Mouse (Mus musculus): ENCODE measurements around the gene Foxa3.
A peak's percentile ranks its signal among the peaks of the same experiment; 100 is the strongest.

Gene Foxa3

DNA sequence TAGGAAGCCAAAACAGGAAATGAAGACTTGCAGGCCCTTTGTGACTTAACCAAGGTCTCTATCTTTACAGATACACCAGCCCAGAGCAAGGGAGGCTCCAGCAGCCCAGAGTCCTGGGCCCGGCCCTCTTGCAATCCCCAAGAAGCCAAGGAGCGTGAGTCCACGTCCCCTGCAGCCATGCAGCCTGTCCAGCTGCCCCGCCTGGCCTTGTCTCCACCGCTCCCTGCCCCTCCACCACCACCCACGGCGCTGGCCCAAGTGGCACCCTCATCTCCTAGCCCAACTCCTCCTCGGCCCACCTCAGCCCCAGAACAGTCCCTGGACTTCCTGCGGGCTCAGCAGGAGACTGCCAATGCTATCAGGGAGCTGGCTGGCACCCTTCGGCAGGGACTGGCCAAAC is 22.9 kb downstream of the Foxa3 start:
- no peak for DNase-seq (ENCODE audit: low spot score)

DNA sequence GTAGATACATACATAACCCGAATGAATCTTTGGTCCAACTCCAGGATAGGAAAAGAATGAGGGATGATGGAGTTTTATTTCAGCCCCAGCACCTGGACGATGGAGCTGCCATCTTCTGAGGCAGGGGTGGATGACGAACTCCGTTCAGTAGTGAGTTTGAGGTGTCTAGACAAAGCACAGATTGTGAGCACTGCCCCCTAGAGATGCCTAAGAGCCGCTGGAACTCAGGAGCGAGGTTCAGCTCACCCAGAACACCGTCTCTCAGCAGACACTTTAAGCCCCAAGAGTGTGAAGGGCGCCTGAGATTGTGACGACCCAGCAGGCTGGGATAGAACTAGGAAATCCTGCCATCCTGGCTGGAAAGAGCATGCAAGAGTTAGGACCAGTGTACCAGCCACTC is 24.5 kb downstream of the Foxa3 start:
- DNase-seq (ENCODE audit: low spot score), result no peak

DNA sequence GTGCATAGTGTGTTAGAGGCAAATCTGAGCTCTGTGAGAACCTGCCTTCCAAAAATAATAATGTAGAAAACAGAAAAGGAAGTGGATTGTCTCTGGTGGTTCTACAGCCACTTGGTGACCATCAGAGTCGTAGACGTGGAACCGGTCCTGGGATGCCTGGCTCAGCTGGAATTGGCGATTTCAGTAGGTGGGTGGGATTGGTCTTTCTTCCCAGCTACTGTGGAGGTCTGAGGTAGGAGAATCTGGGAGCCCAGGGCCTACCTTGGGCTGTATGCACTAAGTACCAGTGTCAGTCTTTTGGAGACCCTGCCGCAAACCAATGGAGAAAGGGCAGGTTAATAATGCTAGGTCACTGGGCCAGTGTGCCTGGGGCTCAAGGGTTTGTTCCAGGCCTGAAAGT is 30.3 kb downstream of the Foxa3 start:
- DNase-seq (ENCODE audit: low spot score), result no peak

DNA sequence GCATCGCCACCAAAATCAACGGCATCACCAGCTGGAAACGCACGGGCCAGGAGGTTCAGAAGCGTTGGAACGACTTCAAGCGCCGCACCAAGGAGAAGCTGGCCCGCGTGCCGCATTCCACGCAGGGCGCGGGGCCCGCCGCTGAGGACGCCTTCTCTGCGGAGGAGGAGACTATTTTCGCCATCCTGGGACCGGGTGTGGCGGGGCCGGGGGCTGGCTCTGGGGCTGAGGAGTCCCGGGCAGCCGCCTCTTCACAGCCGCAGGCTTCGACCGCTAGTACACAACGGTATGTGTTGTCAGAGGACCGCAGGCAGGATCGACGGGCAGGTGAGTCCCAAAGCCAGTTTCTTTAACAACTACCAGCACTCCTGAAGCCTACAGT is 31.1 kb downstream of the Foxa3 start:
- no peak for DNase-seq (ENCODE audit: low spot score)

DNA sequence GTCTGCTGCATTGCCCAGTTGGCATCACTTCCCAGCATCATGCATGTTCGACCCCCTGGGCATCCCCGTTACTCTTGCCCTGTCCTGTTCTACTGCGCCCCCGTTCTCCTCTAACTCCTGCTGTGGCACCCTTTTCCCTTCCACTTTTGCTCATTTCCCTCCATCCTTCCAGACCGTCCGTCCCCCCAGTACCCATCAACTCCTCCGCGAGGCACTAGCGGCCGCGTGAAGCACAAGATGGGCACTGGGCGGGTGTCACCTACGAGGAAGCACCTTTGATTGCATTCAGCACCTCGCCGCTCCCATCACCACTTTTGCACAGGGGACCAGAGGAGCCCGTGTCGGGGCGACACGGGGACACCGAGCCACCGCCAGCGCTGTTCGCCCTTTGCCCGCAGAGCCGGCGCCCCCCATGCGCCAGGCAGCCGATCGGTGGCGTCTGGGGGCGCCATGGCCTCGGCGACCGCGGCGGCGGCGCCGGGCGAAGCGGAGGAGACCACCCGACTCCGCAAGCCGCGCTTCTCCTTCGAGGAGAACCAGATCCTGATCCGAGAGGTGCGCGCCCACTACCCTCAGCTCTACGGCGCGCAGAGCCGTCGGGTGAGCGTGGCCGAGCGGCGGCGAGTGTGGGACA is 31.6 kb downstream of the Foxa3 start:
- no peak for DNase-seq (ENCODE audit: low spot score)

DNA sequence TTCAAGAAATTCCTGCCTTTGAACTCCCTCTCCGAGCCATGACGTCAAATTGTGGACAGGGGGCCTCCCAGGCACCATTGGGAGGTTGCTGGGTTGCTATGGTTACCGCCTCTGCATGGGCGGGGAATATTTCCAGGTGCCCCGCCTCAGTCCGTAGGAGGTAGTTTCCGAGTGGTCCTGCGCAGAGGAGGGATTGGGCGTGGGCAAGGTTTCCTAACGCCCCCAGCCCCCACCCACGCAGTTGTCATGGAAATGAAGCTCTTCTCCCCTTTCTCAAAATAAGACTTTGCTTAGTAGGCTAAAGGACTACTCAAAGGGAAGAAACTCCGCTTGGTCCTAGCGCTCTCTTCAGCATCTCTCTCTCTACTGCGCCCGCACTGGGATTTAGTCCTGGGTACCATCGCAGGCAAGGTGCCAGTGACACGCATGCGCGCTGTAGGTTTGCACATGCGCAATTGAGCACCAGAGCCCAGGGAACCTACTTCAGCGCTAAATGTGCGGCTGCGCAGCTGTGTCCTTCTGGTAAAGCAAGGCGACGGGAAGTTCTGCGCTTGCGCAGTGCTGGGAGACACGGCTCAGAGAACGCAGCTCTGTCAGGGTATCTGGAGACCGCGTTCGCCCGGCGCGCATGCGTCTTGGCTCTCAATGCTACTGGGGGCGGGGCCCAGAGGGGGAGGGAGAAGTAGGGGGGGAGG is 32.6 kb downstream of the Foxa3 start, which contains the start of gene Mypop:
Gene Mypop (plus strand): TSS at position 645 of the 695 bp plus-strand sequence.
- peak; percentile 99 for DNase-seq (ENCODE audit: low spot score)

DNA sequence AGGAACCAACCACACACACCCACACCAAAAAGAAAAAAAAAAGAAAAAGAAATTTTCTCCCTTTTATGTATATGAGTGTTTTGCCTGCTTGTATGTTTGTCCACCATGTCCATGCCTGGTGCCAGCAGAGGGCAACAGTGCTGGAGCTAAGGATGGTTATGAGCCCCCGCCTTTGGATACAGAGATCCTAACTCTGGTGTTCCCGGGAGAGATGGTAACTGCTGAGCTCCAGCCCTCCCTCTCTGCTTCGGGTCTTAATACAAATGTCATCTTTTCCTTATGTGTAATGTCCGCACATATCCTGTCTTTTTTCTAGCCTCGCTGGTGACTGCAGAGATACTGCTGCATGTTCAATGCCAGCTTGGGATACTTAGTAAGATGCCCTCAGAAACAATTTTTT is 33.3 kb downstream of the Foxa3 start:
- no peak for DNase-seq (ENCODE audit: low spot score)

DNA sequence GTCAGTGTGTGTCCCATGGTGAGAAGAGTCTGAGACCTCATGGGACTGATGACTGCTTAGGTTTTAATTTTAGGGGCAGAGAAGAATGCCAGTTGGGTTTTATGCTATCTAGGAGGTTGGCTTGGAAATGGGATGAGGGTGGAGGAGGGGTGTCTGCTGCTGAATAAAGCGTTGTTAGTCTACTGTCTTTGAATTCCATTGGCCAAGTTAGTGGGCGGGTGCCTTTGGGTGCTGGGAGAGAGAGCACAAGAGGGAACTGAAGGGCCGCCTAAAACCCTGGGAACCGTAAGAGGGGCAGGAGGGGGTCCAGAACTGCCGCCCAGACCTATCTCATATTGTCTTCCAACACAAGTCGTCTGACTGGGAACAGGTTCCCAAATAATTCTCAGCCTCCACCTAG is 34.6 kb downstream of the Foxa3 start:
- DNase-seq (ENCODE audit: low spot score), result no peak

DNA sequence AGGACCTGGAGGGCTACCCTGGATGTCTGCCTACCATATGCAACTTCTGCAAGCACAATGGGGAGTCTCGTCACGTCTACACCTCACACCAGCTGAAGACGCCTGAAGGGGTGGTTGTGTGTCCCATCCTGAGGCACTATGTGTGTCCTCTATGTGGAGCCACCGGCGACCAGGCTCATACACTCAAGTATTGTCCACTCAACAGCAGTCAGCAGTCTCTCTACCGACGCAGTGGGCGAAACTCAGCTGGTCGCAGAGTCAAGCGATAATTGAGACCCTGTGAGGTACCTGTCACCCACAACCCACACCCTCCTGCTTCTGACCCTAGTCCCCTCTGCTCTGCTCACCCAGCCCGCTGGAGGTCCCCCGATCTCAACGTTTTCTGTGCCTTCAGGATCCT is 35.6 kb downstream of the Foxa3 start:
- no peak for DNase-seq (ENCODE audit: low spot score)

DNA sequence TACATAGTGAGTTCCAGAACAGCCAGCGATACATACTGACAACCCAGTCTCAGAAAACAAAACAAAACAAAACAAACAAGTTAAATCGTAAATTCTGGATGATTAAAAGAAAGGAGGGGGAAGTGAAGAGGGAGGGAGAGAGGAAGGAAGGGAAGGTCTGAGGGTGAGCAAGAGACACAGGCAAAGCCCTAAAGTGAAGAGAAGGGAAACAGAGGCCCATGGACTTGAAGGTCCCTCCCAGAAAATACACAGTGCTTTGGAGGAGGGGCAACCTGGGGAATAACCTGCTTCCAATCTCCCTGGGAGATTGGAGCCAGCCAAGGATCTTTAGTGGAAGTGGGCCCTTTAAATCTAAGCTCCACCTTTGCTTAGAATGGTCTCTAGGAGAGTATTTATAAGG is 36.2 kb downstream of the Foxa3 start, which contains the start of gene Nanos2:
Gene Nanos2 (plus strand): TSS at position 301 of the 400 bp plus-strand sequence.
- DNase-seq (ENCODE audit: low spot score), result no peak

DNA sequence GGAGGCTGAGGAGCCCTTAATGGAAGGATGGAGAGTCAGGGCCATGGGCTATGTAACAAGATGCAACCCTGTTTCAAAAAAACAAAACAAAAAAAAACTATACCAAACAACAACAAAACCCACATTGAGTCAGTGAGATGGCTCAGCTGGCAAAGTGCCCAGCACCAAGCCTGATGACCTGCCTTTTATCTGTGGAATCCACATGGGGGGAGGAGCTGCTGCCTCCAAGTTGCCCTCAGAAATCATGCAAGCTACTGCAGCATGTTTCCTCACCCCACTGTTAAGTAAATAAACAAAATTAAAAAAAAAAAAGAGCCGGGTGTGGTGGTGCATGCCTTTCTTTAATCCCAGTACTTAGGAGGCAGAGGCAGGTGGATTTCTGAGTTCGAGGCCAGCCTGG is 36.8 kb downstream of the Foxa3 start:
- DNase-seq (ENCODE audit: low spot score), result no peak

DNA sequence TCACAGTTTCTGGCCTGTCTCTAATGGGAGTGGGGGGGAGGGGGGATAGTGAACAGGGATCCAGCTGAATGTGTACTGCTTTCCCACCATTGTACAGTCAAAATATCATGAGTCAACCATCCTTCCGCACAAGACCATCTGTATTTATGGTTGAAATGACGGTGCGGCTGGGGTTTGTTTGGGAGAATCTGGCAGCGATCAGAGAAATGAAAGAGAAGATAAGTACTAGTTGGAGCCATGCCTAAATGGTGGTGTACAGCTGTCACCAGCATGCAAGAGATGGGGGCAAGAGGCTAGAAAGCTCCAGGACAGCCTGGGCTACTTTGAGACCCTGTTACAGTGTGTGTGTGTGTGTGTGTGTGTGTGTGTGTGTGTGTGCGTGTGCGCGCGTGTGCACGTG is 45.0 kb downstream of the Foxa3 start:
- no peak for DNase-seq (ENCODE audit: low spot score)

DNA sequence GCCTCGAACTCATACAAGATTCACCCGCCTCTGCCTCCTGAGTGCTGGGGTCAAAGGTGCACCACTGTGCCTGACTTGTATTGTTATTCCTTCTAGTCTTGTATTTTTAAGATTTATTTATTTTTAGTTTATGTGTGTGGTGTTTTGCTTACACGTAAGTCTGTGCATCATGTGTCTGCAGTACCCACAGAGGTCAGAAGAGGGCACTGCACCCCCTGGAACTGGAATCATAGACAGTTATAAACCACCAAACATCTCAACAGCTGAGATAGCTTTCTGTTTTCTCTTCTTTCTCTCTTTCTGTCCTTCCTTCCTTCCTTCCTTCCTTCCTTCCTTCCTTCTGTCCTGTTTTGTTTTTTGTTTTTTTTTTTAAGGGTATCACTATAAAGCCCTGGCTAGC is 52.4 kb downstream of the Foxa3 start:
- no peak for DNase-seq (ENCODE audit: low spot score)

DNA sequence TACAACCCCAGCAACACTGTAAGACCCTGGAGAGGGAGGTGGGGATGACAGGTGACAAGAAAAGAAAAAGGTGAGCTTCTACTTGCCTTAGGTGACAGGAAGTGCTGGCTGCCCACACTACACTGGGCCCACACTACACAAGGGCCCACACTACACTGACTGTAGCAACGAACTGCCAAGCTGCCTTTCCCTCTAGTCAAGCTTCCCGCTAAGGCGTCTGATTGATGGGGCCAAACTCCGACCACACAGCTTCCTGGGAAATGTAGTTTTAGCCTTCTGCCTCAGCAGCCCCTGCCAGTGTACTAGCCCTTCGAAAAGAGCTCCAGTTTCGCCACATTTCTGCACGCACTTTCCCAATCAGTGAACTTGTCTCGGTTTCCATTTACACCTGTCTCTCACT is 55.7 kb downstream of the Foxa3 start:
- DNase-seq (ENCODE audit: low spot score), result no peak

DNA sequence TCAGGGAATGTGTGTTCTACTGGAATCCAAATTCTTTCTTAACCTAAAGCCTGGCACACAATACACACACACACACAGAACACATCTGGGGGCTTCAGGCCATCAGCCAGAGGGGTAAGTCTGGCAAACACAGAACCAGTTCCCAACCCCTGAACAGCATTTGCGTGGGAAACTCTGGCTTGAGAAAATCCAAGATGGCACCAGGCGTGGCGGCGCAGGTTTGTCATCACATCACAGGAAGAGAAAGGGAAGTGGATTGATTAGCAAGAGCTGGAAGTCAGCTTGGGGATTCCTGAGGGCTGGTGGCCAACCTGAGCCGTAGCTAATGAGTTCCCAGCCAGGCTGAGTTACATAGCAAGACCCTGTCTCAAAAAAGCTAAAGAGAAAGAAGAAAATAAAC is 58.0 kb downstream of the Foxa3 start:
- DNase-seq (ENCODE audit: low spot score), result no peak

DNA sequence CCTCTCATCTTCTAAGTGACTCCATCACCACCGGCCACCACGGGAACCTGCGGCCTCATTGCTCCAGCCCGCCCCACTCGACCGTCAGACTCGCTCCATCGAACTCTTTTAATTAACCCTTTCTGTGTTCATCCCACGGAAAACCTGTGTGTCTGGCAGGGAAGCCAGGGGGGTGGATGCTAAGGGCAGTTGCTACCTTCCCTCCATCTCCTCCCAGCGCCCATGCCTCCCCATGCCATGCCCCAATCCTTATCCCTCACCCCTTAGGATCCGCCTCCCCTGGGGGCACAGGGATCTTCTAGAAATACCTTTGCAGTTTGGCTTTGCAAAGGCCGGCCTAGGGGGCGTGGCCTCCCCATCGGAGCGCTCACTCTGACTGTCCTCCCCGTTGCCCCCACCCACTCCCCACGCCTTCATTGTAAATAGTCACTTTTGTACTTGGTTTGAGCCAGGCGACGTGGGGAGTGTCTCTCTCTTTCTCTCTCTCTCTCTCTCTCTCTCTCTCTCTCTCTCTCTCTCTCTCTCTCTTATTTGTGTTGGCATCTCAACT is 60.0 kb downstream of the Foxa3 start:
- no peak for DNase-seq (ENCODE audit: low spot score)
